Mouse (Mus musculus) testis, postnatal 14 days (tissue): ENCODE measurements around the gene Unc5b.

Source experiments
- DNase-seq: peaks from one replicate; pipeline ENCODE4 v3.0.0; 2021; ENCODE audit warnings: low spot score

Unc5b gene

GRCm38 (mm10) chr10:60821311-60821710 is 10.1 kb downstream of the Unc5b start:
- DNase-seq = no peak

GRCm38 (mm10) chr10:60820552-60820951 is 10.8 kb downstream of the Unc5b start:
- DNase-seq = no peak

- DNase-seq = no peak
Measured at GRCm38 (mm10) chr10:60819654-60820192, 11.7 kb downstream of the Unc5b start.

- no peak for DNase-seq
Measured at GRCm38 (mm10) chr10:60819179-60819578, 12.2 kb downstream of the Unc5b start.

GRCm38 (mm10) chr10:60818708-60819107 is 12.7 kb downstream of the Unc5b start:
- DNase-seq = no peak

GRCm38 (mm10) chr10:60817868-60818267 is 13.5 kb downstream of the Unc5b start:
- no peak for DNase-seq

GRCm38 (mm10) chr10:60816872-60817648 is 14.3 kb downstream of the Unc5b start:
- no peak for DNase-seq

GRCm38 (mm10) chr10:60815855-60816254 is 15.5 kb downstream of the Unc5b start:
- no peak for DNase-seq

- DNase-seq = no peak
Measured at GRCm38 (mm10) chr10:60815059-60815458, 16.3 kb downstream of the Unc5b start.

- no peak for DNase-seq
Measured at GRCm38 (mm10) chr10:60814444-60815057, 16.8 kb downstream of the Unc5b start.

- DNase-seq = no peak
Measured at GRCm38 (mm10) chr10:60813606-60814005, 17.8 kb downstream of the Unc5b start.

GRCm38 (mm10) chr10:60811792-60812525 is 19.4 kb downstream of the Unc5b start:
- no peak for DNase-seq

GRCm38 (mm10) chr10:60808447-60808846 is 22.9 kb downstream of the Unc5b start:
- DNase-seq = no peak

GRCm38 (mm10) chr10:60807531-60808185 is 23.7 kb downstream of the Unc5b start:
- DNase-seq = peak; percentile 26

- DNase-seq = no peak
Measured at GRCm38 (mm10) chr10:60806207-60806538, 25.2 kb downstream of the Unc5b start.

- no peak for DNase-seq
Measured at GRCm38 (mm10) chr10:60805436-60806206, 25.8 kb downstream of the Unc5b start.

- DNase-seq = no peak
Measured at GRCm38 (mm10) chr10:60804865-60805264, 26.5 kb downstream of the Unc5b start.

- no peak for DNase-seq
Measured at GRCm38 (mm10) chr10:60803971-60804370, 27.4 kb downstream of the Unc5b start.

GRCm38 (mm10) chr10:60801898-60802412 is 29.4 kb downstream of the Unc5b start:
- DNase-seq = no peak

GRCm38 (mm10) chr10:60801168-60801897 is 30.0 kb downstream of the Unc5b start:
- no peak for DNase-seq
